In the genomic region with DNA sequence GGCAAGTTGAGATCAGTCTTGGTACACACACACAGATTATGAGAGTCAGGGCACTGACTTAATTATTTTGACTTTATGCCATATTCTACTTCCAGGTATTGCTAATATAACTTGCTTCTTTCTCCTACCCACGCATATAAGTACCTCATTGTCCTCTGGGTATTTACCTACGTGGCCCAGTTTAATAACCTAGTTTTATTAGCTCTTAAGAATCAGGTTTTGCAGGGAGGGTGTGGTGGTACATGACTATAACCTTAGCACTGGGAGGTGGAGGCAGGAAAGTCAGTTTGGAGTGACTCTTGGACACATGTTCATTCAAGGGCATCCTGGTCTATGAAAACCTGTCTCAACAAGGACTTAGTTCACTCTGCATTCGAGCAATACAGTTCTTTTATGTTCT, we compare ENCODE assay signal across 28 mouse cellular contexts. TPM values are rescaled to one million over a fixed set of nuclear protein-coding genes. Genes with fewer than 3 reads are reported as not detected.
DNase-seq lines count a peak whose midpoint lies in the region; ATAC-seq and TF ChIP-seq lines count a peak whose summit lies in the region.
"Had no signal": no experiment of that assay in that cellular context is flagged by ENCODE, and none has a peak within 500 bp of the region (broad histone marks: within the 10 kb centered on the region; RNA-seq: fewer than 3 reads in every experiment).

No protein-coding gene starts in this region.

- H3K36me3 ChIP-seq in lung, postnatal 0 days (ENCODE audit: insufficient read depth, low read length), result no peaks in the 10 kb centered on the region
- H3K36me3 ChIP-seq in intestine, embryonic 15.5 days, result no peaks in the 10 kb centered on the region
- H3K36me3 ChIP-seq in stomach, embryonic 16.5 days (ENCODE audit: control insufficient read depth, insufficient read depth, low read length), result no peaks in the 10 kb centered on the region
- peaks cover 45% of the 10 kb centered on the region for H3K36me3 ChIP-seq in forebrain, embryonic 10.5 days (replicated peaks)
- H3K36me3 ChIP-seq: G1E had no signal

- no peak overlapping the region for H3K9ac ChIP-seq in lung, postnatal 0 days (replicated peaks; ENCODE audit: low read depth)
- H3K9ac ChIP-seq in intestine, embryonic 15.5 days, result no peak overlapping the region
- H3K9ac ChIP-seq in stomach, embryonic 16.5 days (ENCODE audit: low read length), result no peak overlapping the region
- H3K9ac ChIP-seq: forebrain, postnatal 0 days; heart, embryonic 12.5 days; heart, embryonic 15.5 days; hindbrain, embryonic 15.5 days had no signal

- peak; percentile 25 for DNase-seq in lung, postnatal 0 days (ENCODE audit: low spot score)
- DNase-seq in lung, postnatal 10 days, result no peak
- DNase-seq in large intestine, adult 2 months (ENCODE audit: low read depth, low spot score), result peak; percentile 86
- no peak for DNase-seq in forebrain, embryonic 10.5 days (ENCODE audit: extremely low spot score, low spot score)
- no peak for DNase-seq in heart, postnatal 14 days
- no peak for DNase-seq in adrenal gland, adult 2 months
- DNase-seq: adrenal gland, postnatal 14 days; B cell, adult 2 months; cerebellum, adult 11 months; cerebellum, adult 2 months; cerebellum, adult 9-11 months; cerebellum, postnatal 25 days; embryo, embryonic 11 days; forebrain, postnatal 0 days; gastrocnemius, postnatal 25 days; heart, adult 18-20 months; heart, postnatal 10 days; heart, postnatal 4 days had no signal

- no peak overlapping the region for H3K4me3 ChIP-seq in lung, postnatal 0 days (ENCODE audit: low read depth, low read length)
- H3K4me3 ChIP-seq in intestine, embryonic 15.5 days (replicated peaks), result no peak overlapping the region
- no peak overlapping the region for H3K4me3 ChIP-seq in stomach, embryonic 16.5 days (replicated peaks; ENCODE audit: low read length)
- no peak overlapping the region for H3K4me3 ChIP-seq in forebrain, embryonic 10.5 days
- H3K4me3 ChIP-seq: erythroblast, embryonic 14.5 days; heart, embryonic 12.5 days; heart, embryonic 15.5 days; hindbrain, embryonic 15.5 days had no signal

- H3K4me1 ChIP-seq in lung, postnatal 0 days (ENCODE audit: insufficient read depth, low read depth, low read length), result no peaks in the 10 kb centered on the region
- H3K4me1 ChIP-seq in intestine, embryonic 15.5 days (replicated peaks), result 0 out of 2 replicates have a peak, but pooled peaks cover 2% of the 10 kb centered on the region
- no peaks in the 10 kb centered on the region for H3K4me1 ChIP-seq in stomach, embryonic 16.5 days (ENCODE audit: control insufficient read depth, insufficient read depth, low read length)
- no peaks in the 10 kb centered on the region for H3K4me1 ChIP-seq in forebrain, embryonic 10.5 days
- H3K4me1 ChIP-seq: heart, embryonic 12.5 days; heart, embryonic 15.5 days; hindbrain, embryonic 15.5 days had no signal

- no peak for TF ChIP-seq CTCF in lung, postnatal 0 days (IDR thresholded peaks at IDR 0.05)

- no peaks in the 10 kb centered on the region for H3K27me3 ChIP-seq in lung, postnatal 0 days (replicated peaks; ENCODE audit: insufficient read depth, low read length)
- H3K27me3 ChIP-seq in intestine, embryonic 15.5 days (replicated peaks), result no peaks in the 10 kb centered on the region
- no peaks in the 10 kb centered on the region for H3K27me3 ChIP-seq in stomach, embryonic 16.5 days (ENCODE audit: control insufficient read depth, insufficient read depth, low read length)
- H3K27me3 ChIP-seq in forebrain, embryonic 10.5 days (ENCODE audit: poor library complexity, severe bottlenecking), result no peaks in the 10 kb centered on the region
- H3K27me3 ChIP-seq: CH12.LX; heart, embryonic 12.5 days; heart, embryonic 15.5 days; hindbrain, embryonic 15.5 days; Patski had no signal

- no peak overlapping the region for H3K27ac ChIP-seq in lung, postnatal 0 days (ENCODE audit: low read length)
- no peak overlapping the region for H3K27ac ChIP-seq in intestine, embryonic 15.5 days
- H3K27ac ChIP-seq in stomach, embryonic 16.5 days (ENCODE audit: low read length), result peak overlapping the region; percentile 29; the same call in 1 of the 2 replicates
- no peak overlapping the region for H3K27ac ChIP-seq in forebrain, embryonic 10.5 days
- H3K27ac ChIP-seq: heart, embryonic 15.5 days; hindbrain, embryonic 15.5 days had no signal

- H3K9me3 ChIP-seq in lung, postnatal 0 days (ENCODE audit: low read length), result no peaks in the 10 kb centered on the region
- no peaks in the 10 kb centered on the region for H3K9me3 ChIP-seq in intestine, embryonic 15.5 days
- no peaks in the 10 kb centered on the region for H3K9me3 ChIP-seq in stomach, embryonic 16.5 days (replicated peaks; ENCODE audit: control insufficient read depth, low read length)
- H3K9me3 ChIP-seq in forebrain, embryonic 10.5 days, result no peaks in the 10 kb centered on the region
- H3K9me3 ChIP-seq: G1E; heart, embryonic 12.5 days; heart, embryonic 15.5 days; hindbrain, embryonic 15.5 days had no signal

- intact Hi-C loops in heart, postnatal 14 days (cut with DNase I), result no loop called here

- no peak overlapping the region for H3K4me2 ChIP-seq in lung, postnatal 0 days (replicated peaks; ENCODE audit: low read depth, low read length)
- no peak overlapping the region for H3K4me2 ChIP-seq in intestine, embryonic 15.5 days (replicated peaks)
- H3K4me2 ChIP-seq in stomach, embryonic 16.5 days (ENCODE audit: low read depth, low read length), result no peak overlapping the region
- H3K4me2 ChIP-seq: heart, embryonic 12.5 days; heart, embryonic 15.5 days; hindbrain, embryonic 15.5 days had no signal

- ATAC-seq in lung, postnatal 0 days, result no peak
- peak; percentile 73 for ATAC-seq in intestine, embryonic 15.5 days
- ATAC-seq in stomach, embryonic 16.5 days (ENCODE audit: insufficient read depth, low FRiP score), result peak; percentile 47; the same call in 1 of the 2 replicates
- ATAC-seq: forebrain, embryonic 14.5 days; forebrain, postnatal 0 days; Patski had no signal

- 49% methylated on average over 3 of the region's 3 CpGs for WGBS in lung, postnatal 0 days
- WGBS in intestine, embryonic 15.5 days, result 44% methylated on average over 3 of the region's 3 CpGs
- WGBS in large intestine, adult 2 months, result 20% methylated on average over 3 of the region's 3 CpGs
- 58% methylated on average over 3 of the region's 3 CpGs for WGBS in stomach, embryonic 16.5 days
- 79% methylated on average over 3 of the region's 3 CpGs for WGBS in forebrain, embryonic 10.5 days

- no peak for TF ChIP-seq EP300 in lung, postnatal 0 days (IDR thresholded peaks at IDR 0.05)

RNA-seq across cellular contexts. Expression of gene Gdpd1, which starts 11.8 kb away (rescaled TPM):
- 47.7 and 66.5 TPM in 2 replicates for polyA plus RNA-seq in lung, postnatal 0 days (2015; fragmentation: Nextera tagmentation; extraction: Ambion mirVana)
- polyA plus RNA-seq in intestine, embryonic 15.5 days (2015; fragmentation: Nextera tagmentation; extraction: Ambion mirVana), result 23.7 and 23.9 TPM in 2 replicates
- polyA plus RNA-seq in large intestine, adult 2 months (2012; rRNA removed), result 123 and 155 TPM in 2 replicates
- 34.9 and 41.5 TPM in 2 replicates for polyA plus RNA-seq in stomach, embryonic 16.5 days (2015; fragmentation: Nextera tagmentation; extraction: Ambion mirVana)
- 42.5 and 45.3 TPM in 2 replicates for polyA plus RNA-seq in forebrain, embryonic 10.5 days (2016; fragmentation: Nextera tagmentation; extraction: Ambion mirVana)
- total RNA-seq in heart, postnatal 14 days (2021), result 10 to 100 TPM; 11.3 to 12.0 TPM
- 1 to 10 TPM; 3.1 to 6.4 TPM for total RNA-seq in adrenal gland, adult 2 months (2021)
- polyA plus RNA-seq in adrenal gland, adult 2 months (2012; rRNA removed), result 0.95 and 1.1 TPM in 2 replicates

RNA-seq across cellular contexts. Expression of gene Smg8, which starts 24.5 kb away (rescaled TPM):
- 10.8 and 10.9 TPM in 2 replicates for polyA plus RNA-seq in lung, postnatal 0 days (2015; fragmentation: Nextera tagmentation; extraction: Ambion mirVana)
- 16.4 and 18.2 TPM in 2 replicates for polyA plus RNA-seq in intestine, embryonic 15.5 days (2015; fragmentation: Nextera tagmentation; extraction: Ambion mirVana)
- polyA plus RNA-seq in large intestine, adult 2 months (2012; rRNA removed), result 6.1 and 8.3 TPM in 2 replicates
- polyA plus RNA-seq in stomach, embryonic 16.5 days (2015; fragmentation: Nextera tagmentation; extraction: Ambion mirVana), result 17.7 and 17.9 TPM in 2 replicates
- 24.6 and 27.5 TPM in 2 replicates for polyA plus RNA-seq in forebrain, embryonic 10.5 days (2016; fragmentation: Nextera tagmentation; extraction: Ambion mirVana)
- 1 to 10 TPM; 8.9 to 9.2 TPM for total RNA-seq in heart, postnatal 14 days (2021)
- total RNA-seq in adrenal gland, adult 2 months (2021), result 10 to 100 TPM; 15.6 to 25.0 TPM
- 3.4 and 5.2 TPM in 2 replicates for polyA plus RNA-seq in adrenal gland, adult 2 months (2012; rRNA removed)

RNA-seq across cellular contexts. Expression of gene Prr11, which starts 46.4 kb away (rescaled TPM):
- polyA plus RNA-seq in lung, postnatal 0 days (2015; fragmentation: Nextera tagmentation; extraction: Ambion mirVana), result 0.36 and 0.55 TPM in 2 replicates
- polyA plus RNA-seq in intestine, embryonic 15.5 days (2015; fragmentation: Nextera tagmentation; extraction: Ambion mirVana), result 6.6 and 6.8 TPM in 2 replicates
- 2.3 and 2.4 TPM in 2 replicates for polyA plus RNA-seq in large intestine, adult 2 months (2012; rRNA removed)
- polyA plus RNA-seq in stomach, embryonic 16.5 days (2015; fragmentation: Nextera tagmentation; extraction: Ambion mirVana), result 6.0 and 6.9 TPM in 2 replicates
- 17.6 and 17.7 TPM in 2 replicates for polyA plus RNA-seq in forebrain, embryonic 10.5 days (2016; fragmentation: Nextera tagmentation; extraction: Ambion mirVana)
- total RNA-seq in heart, postnatal 14 days (2021), result 1 to 10 TPM; 1.7 to 2.4 TPM
- total RNA-seq in adrenal gland, adult 2 months (2021), result 1 to 10 TPM in 1 of 2 experiments, under 1 TPM in 1; 0.95 to 1.0 TPM
- 0.04 and 0.21 TPM in 2 replicates for polyA plus RNA-seq in adrenal gland, adult 2 months (2012; rRNA removed)

RNA-seq across cellular contexts. Expression of gene Ska2, which starts 46.9 kb away (rescaled TPM):
- 12.7 and 13.4 TPM in 2 replicates for polyA plus RNA-seq in lung, postnatal 0 days (2015; fragmentation: Nextera tagmentation; extraction: Ambion mirVana)
- polyA plus RNA-seq in intestine, embryonic 15.5 days (2015; fragmentation: Nextera tagmentation; extraction: Ambion mirVana), result 41.2 and 46.6 TPM in 2 replicates
- 2.5 and 3.8 TPM in 2 replicates for polyA plus RNA-seq in large intestine, adult 2 months (2012; rRNA removed)
- 42.4 and 47.2 TPM in 2 replicates for polyA plus RNA-seq in stomach, embryonic 16.5 days (2015; fragmentation: Nextera tagmentation; extraction: Ambion mirVana)
- polyA plus RNA-seq in forebrain, embryonic 10.5 days (2016; fragmentation: Nextera tagmentation; extraction: Ambion mirVana), result 112 and 119 TPM in 2 replicates
- total RNA-seq in heart, postnatal 14 days (2021), result 10 to 100 TPM; 13.9 to 16.6 TPM
- total RNA-seq in adrenal gland, adult 2 months (2021), result 1 to 10 TPM; 4.6 to 6.7 TPM
- 0.90 and 0.94 TPM in 2 replicates for polyA plus RNA-seq in adrenal gland, adult 2 months (2012; rRNA removed)

Comparison
In these comparisons a context has a peak if more than half of its experiments do, and no peak if none do; other contexts are left out.
1. DNase-seq: peak in lung, postnatal 0 days (single experiment) and large intestine, adult 2 months (single experiment); none in lung, postnatal 10 days (single experiment), forebrain, embryonic 10.5 days (single experiment), heart, postnatal 14 days (0 of 2) and adrenal gland, adult 2 months (single experiment).
2. RNA of gene Gdpd1, which starts 11.8 kb away (polyA plus RNA-seq): 123 to 155 TPM in large intestine, adult 2 months, 47.7 to 66.5 TPM in lung, postnatal 0 days, 42.5 to 45.3 TPM in forebrain, embryonic 10.5 days, 34.9 to 41.5 TPM in stomach, embryonic 16.5 days and 23.7 to 23.9 TPM in intestine, embryonic 15.5 days; 0.95 to 1.1 TPM in adrenal gland, adult 2 months; every median in the first group is over 10 times any median in the second.